Mouse (Mus musculus) hindbrain, embryonic 14.5 days (tissue): ENCODE measurements around the gene Hoxa5. TPM values are rescaled to one million over a fixed set of nuclear protein-coding genes. Genes with fewer than 3 reads are reported as not detected.

ENCODE experiments used
- ATAC-seq: fragments of 200-750 bp; cut with Nextera tagmentation; 2 replicates; pipeline ENCODE4 v1.8.0; 2017; ENCODE audit warnings: moderate number of reproducible peaks, mild to moderate bottlenecking, moderate TSS enrichment, moderate library complexity; ENCODE audit not compliant: low FRiP score
- DNase-seq: peaks from one replicate; pipeline ENCODE4 v3.0.0-alpha.2; 2015; ENCODE audit warnings: low spot score
- H3K27ac ChIP-seq: fragments of 300-500 bp; sonication (generic); 2 replicates; pipeline ENCODE4 v1.5.1; 2014; ENCODE audit warnings: mild to moderate bottlenecking, moderate library complexity
- H3K27me3 ChIP-seq: fragments of 300-500 bp; sonication (generic); 2 replicates; pipeline ENCODE4 v1.6.1; 2014; ENCODE audit warnings: mild to moderate bottlenecking, low read length, mixed read lengths; ENCODE audit not compliant: control insufficient read depth, insufficient read depth
- H3K36me3 ChIP-seq: fragments of 300-500 bp; sonication (generic); replicated peaks from 2 replicates; pipeline ENCODE4 v1.6.1; 2014; ENCODE audit not compliant: control insufficient read depth, insufficient read depth
- H3K4me1 ChIP-seq: fragments of 300-500 bp; sonication (generic); replicated peaks from 2 replicates; pipeline ENCODE4 v1.6.1; 2014; ENCODE audit warnings: antibody characterized with exemption, low read length, mixed read lengths; ENCODE audit not compliant: control insufficient read depth, insufficient read depth
- H3K4me2 ChIP-seq: fragments of 300-500 bp; sonication (generic); replicated peaks from 2 replicates; pipeline ENCODE4 v1.6.1; 2014; ENCODE audit warnings: mild to moderate bottlenecking, moderate library complexity
- H3K4me3 ChIP-seq: fragments of 300-500 bp; sonication (generic); replicated peaks from 2 replicates; pipeline ENCODE4 v1.5.1; 2014; ENCODE audit warnings: mild to moderate bottlenecking, low read length
- H3K9ac ChIP-seq: fragments of 300-500 bp; sonication (generic); 2 replicates; pipeline ENCODE4 v1.6.1; 2014
- H3K9me3 ChIP-seq: fragments of 300-500 bp; sonication (generic); 2 replicates; pipeline ENCODE4 v1.6.1; 2016; ENCODE audit warnings: low read length; ENCODE audit not compliant: control insufficient read depth
- WGBS: fragments of 180-500 bp; shearing (Covaris S2); extraction: QIAGEN DNeasy Blood & Tissue Kit; methylation state at CpG from one replicate; pipeline ENCODE4 v1.1.7; 2014; 5-methylcytosine and 5-hydroxymethylcytosine counted together
- polyA plus RNA-seq: library from polyadenylated mRNA; unstranded; fragments of >200 nt; fragmentation: Nextera tagmentation; extraction: Ambion mirVana; gene quantifications from 2 replicates; pipeline ENCODE4 v1.2.1, GENCODE M21; 2014

The Hoxa5 gene
- polyA plus RNA-seq, 1 experiment from 2014 or later: 180 TPM

- 5% methylated on average over 11 of the region's 11 CpGs for WGBS
- Histone ChIP-seq H3K4me2 (no peak overlapping the region), H3K27ac (no peak overlapping the region)
These were observed 23.3 kb upstream of the Hoxa5 start for GRCm38 (mm10) chr6:52227470-52228222.

GRCm38 (mm10) chr6:52226569-52227257 lies 22.3 kb upstream of the Hoxa5 start:
- Histone ChIP-seq H3K27ac (no peak overlapping the region), H3K27me3 (peaks cover 97% of the 10 kb centered on the region), H3K9me3 (no peaks in the 10 kb centered on the region), H3K4me2 (no peak overlapping the region), H3K4me3 (no peak overlapping the region), H3K4me1 (no peaks in the 10 kb centered on the region), H3K9ac (no peak overlapping the region), H3K36me3 (no peaks in the 10 kb centered on the region)
- WGBS: 2% methylated on average over 26 of the region's 26 CpGs
- ATAC-seq (no peak), DNase-seq (no peak)

More at GRCm38 (mm10) chr6:52227470-52228222, 23.3 kb upstream of the Hoxa5 start:
- DNase-seq (no peak), ATAC-seq (no peak)
- Histone ChIP-seq H3K4me3 (no peak overlapping the region), H3K36me3 (no peaks in the 10 kb centered on the region), H3K27me3 (peaks cover 97% of the 10 kb centered on the region), H3K9ac (no peak overlapping the region), H3K9me3 (no peaks in the 10 kb centered on the region), H3K4me1 (no peaks in the 10 kb centered on the region)

GRCm38 (mm10) chr6:52225612-52226568 lies 21.5 kb upstream of the Hoxa5 start:
- H3K4me3 ChIP-seq: no peak overlapping the region
- H3K27ac ChIP-seq: no peak overlapping the region
- ATAC-seq: no peak
- H3K27me3 ChIP-seq: peaks cover 99% of the 10 kb centered on the region
- no peaks in the 10 kb centered on the region for H3K9me3 ChIP-seq
- no peak for DNase-seq
- no peak overlapping the region for H3K4me2 ChIP-seq
- H3K36me3 ChIP-seq: no peaks in the 10 kb centered on the region
- 0 out of 2 replicates have a peak, but pooled peaks cover 4% of the 10 kb centered on the region for H3K4me1 ChIP-seq
- WGBS: 3% methylated on average over 66 of the region's 69 CpGs
- H3K9ac ChIP-seq: no peak overlapping the region

GRCm38 (mm10) chr6:52224895-52225611 lies 20.7 kb upstream of the Hoxa5 start:
- 0 out of 2 replicates have a peak, but pooled peaks cover 4% of the 10 kb centered on the region for H3K4me1 ChIP-seq
- H3K9ac ChIP-seq: no peak overlapping the region
- no peaks in the 10 kb centered on the region for H3K9me3 ChIP-seq
- H3K4me3 ChIP-seq: no peak overlapping the region
- no peak overlapping the region for H3K4me2 ChIP-seq
- H3K27me3 ChIP-seq: peaks cover 99% of the 10 kb centered on the region
- H3K36me3 ChIP-seq: no peaks in the 10 kb centered on the region
- ATAC-seq (no peak), DNase-seq (no peak)
- under 1% methylated on average over 36 of the region's 36 CpGs for WGBS
- H3K27ac ChIP-seq: no peak overlapping the region

GRCm38 (mm10) chr6:52223939-52224760 lies 19.8 kb upstream of the Hoxa5 start:
- DNase-seq (no peak), ATAC-seq (no peak)
- no peak overlapping the region for H3K4me3 ChIP-seq
- H3K4me1 ChIP-seq: 0 out of 2 replicates have a peak, but pooled peaks cover 4% of the 10 kb centered on the region
- no peaks in the 10 kb centered on the region for H3K9me3 ChIP-seq
- H3K4me2 ChIP-seq: no peak overlapping the region
- H3K27ac ChIP-seq: no peak overlapping the region
- no peaks in the 10 kb centered on the region for H3K36me3 ChIP-seq
- 1% methylated on average over 24 of the region's 24 CpGs for WGBS
- peaks cover 99% of the 10 kb centered on the region for H3K27me3 ChIP-seq
- no peak overlapping the region for H3K9ac ChIP-seq

GRCm38 (mm10) chr6:52222729-52223128 lies 18.3 kb upstream of the Hoxa5 start:
- Histone ChIP-seq H3K9me3 (no peaks in the 10 kb centered on the region), H3K4me1 (0 out of 2 replicates have a peak, but pooled peaks cover 4% of the 10 kb centered on the region), H3K4me2 (no peak overlapping the region), H3K9ac (no peak overlapping the region), H3K36me3 (no peaks in the 10 kb centered on the region), H3K4me3 (no peak overlapping the region), H3K27me3 (peaks cover 100% of the 10 kb centered on the region), H3K27ac (no peak overlapping the region)
- WGBS: 10% methylated on average over 13 of the region's 13 CpGs
- ATAC-seq (no peak), DNase-seq (no peak)

GRCm38 (mm10) chr6:52221993-52222685 lies 17.8 kb upstream of the Hoxa5 start:
- H3K27ac ChIP-seq: no peak overlapping the region
- no peaks in the 10 kb centered on the region for H3K9me3 ChIP-seq
- ATAC-seq (peak; percentile 3; the same call in 1 of the 2 replicates), DNase-seq (no peak)
- peaks cover 100% of the 10 kb centered on the region for H3K27me3 ChIP-seq
- 0 out of 2 replicates have a peak, but pooled peaks cover 4% of the 10 kb centered on the region for H3K4me1 ChIP-seq
- 5% methylated on average over 21 of the region's 21 CpGs for WGBS
- peak overlapping the region; percentile 63 for H3K4me2 ChIP-seq
- H3K4me3 ChIP-seq: 0 out of 2 replicates have a peak overlapping the region, but pooled peaks have one; percentile 37
- H3K9ac ChIP-seq: no peak overlapping the region
- H3K36me3 ChIP-seq: no peaks in the 10 kb centered on the region
